In the genomic region with DNA sequence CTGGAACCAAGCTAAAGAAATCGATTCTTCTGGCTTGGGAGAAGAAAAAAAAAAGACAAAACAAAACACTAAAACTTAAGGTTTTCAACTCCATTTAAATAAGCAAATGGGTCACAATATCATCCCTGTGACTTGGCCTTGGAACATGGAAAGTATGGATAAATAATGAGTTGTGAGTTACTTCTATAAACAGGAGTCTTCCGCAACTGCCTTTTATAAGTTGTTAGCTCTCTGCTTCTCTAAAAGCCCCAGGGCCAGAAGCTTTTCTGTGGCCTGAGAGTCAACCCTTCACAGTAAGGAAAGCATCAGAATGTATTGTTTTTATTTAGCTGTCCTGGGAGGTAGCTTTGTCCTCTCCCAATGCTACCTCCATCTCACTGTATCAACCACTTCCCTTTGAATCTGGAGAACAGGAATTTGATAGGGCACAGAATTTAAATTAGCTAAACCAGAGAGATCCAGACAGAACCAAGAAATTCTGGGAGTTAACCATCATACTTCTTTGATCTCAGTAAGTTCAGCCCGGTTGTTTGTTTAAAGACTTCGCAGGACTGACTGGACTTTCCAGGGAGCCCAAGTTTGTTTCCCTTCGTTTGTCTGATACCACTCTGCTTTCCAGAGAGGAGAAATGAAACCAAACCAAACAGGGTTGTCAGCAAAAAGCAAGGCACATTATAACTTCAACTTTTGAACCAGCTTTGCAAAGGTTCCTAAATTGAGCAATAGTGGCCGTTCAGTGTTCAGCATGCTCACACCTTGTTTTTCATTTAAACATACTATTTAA, we compare ENCODE assay signal across 20 mouse cellular contexts.
DNase-seq lines count a peak whose midpoint lies in the region; ATAC-seq lines count a peak whose summit lies in the region.
"Had no signal": no experiment of that assay in that cellular context is flagged by ENCODE, and none has a peak within 500 bp of the region (broad histone marks: within the 10 kb centered on the region; RNA-seq: fewer than 3 reads in every experiment).

No protein-coding gene starts in this region.

- H3K9ac ChIP-seq in lung, embryonic 16.5 days (ENCODE audit: low read length): no peak overlapping the region
- no peak overlapping the region for H3K9ac ChIP-seq in embryonic facial prominence, embryonic 14.5 days (ENCODE audit: low read depth, low read length)
- H3K9ac ChIP-seq: forebrain, embryonic 13.5 days; heart, embryonic 13.5 days; hindbrain, embryonic 12.5 days; liver, embryonic 12.5 days; midbrain, embryonic 12.5 days; neural tube, embryonic 15.5 days had no signal

- no peaks in the 10 kb centered on the region for H3K36me3 ChIP-seq in lung, embryonic 16.5 days (ENCODE audit: control insufficient read depth, insufficient read depth, low read length)
- no peaks in the 10 kb centered on the region for H3K36me3 ChIP-seq in embryonic facial prominence, embryonic 14.5 days (ENCODE audit: control insufficient read depth, insufficient read depth, low read length)
- H3K36me3 ChIP-seq: heart, embryonic 13.5 days; hindbrain, embryonic 12.5 days; liver, embryonic 12.5 days; midbrain, embryonic 12.5 days; neural tube, embryonic 15.5 days had no signal

- peak; percentile 62 for ATAC-seq in lung, embryonic 16.5 days (ENCODE audit: low read depth)
- ATAC-seq in embryonic facial prominence, embryonic 14.5 days (ENCODE audit: low read depth): no peak
- ATAC-seq: forebrain, embryonic 13.5 days; liver, embryonic 12.5 days had no signal

- WGBS in lung, embryonic 16.5 days: 23% methylated on average over 6 of the region's 6 CpGs
- 48% methylated on average over 6 of the region's 6 CpGs for whole genome bisulfite sequencing in embryonic facial prominence, embryonic 14.5 days

- peak overlapping the region; percentile 76 for H3K27ac ChIP-seq in lung, embryonic 16.5 days (ENCODE audit: low read length)
- H3K27ac ChIP-seq in embryonic facial prominence, embryonic 14.5 days (replicated peaks; ENCODE audit: low read depth, low read length): 0 out of 2 replicates have a peak overlapping the region, but pooled peaks have one; percentile 4
- H3K27ac ChIP-seq: forebrain, embryonic 13.5 days; heart, embryonic 13.5 days; hindbrain, embryonic 12.5 days; liver, embryonic 12.5 days; midbrain, embryonic 12.5 days; neural tube, embryonic 15.5 days had no signal

- peak; percentile 16 for DNase-seq in heart, adult 8-10 months (ENCODE audit: low spot score)
- no peak for DNase-seq in heart, postnatal 4 days
- no peak for DNase-seq in lung, postnatal 36 days
- peak; percentile 20 for DNase-seq in embryonic facial prominence, embryonic 14.5 days (ENCODE audit: low spot score)
- no peak for DNase-seq in urinary bladder, postnatal 4 days (ENCODE audit: low spot score in 2 of 2)
- no peak for DNase-seq in right cerebral cortex, postnatal 36 days (ENCODE audit: low spot score in 2 of 2)
- DNase-seq: adrenal gland, postnatal 10 days; cerebellum, adult 9-10 months; heart, postnatal 14 days; kidney, adult 18-20 months; kidney, postnatal 10 days; lung, adult 18-20 months; thymus, postnatal 14 days had no signal

- H3K27me3 ChIP-seq in lung, embryonic 16.5 days (ENCODE audit: control insufficient read depth, insufficient read depth, low read depth, low read length): no peaks in the 10 kb centered on the region
- H3K27me3 ChIP-seq in embryonic facial prominence, embryonic 14.5 days (replicated peaks; ENCODE audit: control insufficient read depth, insufficient read depth, low read length): no peaks in the 10 kb centered on the region
- H3K27me3 ChIP-seq: forebrain, embryonic 13.5 days; heart, embryonic 13.5 days; hindbrain, embryonic 12.5 days; liver, embryonic 12.5 days; midbrain, embryonic 12.5 days; neural tube, embryonic 15.5 days had no signal

- H3K4me3 ChIP-seq in lung, embryonic 16.5 days (ENCODE audit: low read length): no peak overlapping the region
- no peak overlapping the region for H3K4me3 ChIP-seq in embryonic facial prominence, embryonic 14.5 days (ENCODE audit: low read depth, low read length)
- H3K4me3 ChIP-seq: forebrain, embryonic 13.5 days; heart, embryonic 13.5 days; hindbrain, embryonic 12.5 days; liver, embryonic 12.5 days; midbrain, embryonic 12.5 days; neural tube, embryonic 15.5 days had no signal

- 0 out of 2 replicates have a peak overlapping the region, but pooled peaks have one; percentile 11 for H3K4me2 ChIP-seq in lung, embryonic 16.5 days (ENCODE audit: low read depth, low read length)
- no peak overlapping the region for H3K4me2 ChIP-seq in embryonic facial prominence, embryonic 14.5 days (ENCODE audit: low read depth, low read length)
- H3K4me2 ChIP-seq: forebrain, embryonic 13.5 days; heart, embryonic 13.5 days; hindbrain, embryonic 12.5 days; liver, embryonic 12.5 days; midbrain, embryonic 12.5 days; neural tube, embryonic 15.5 days had no signal

- H3K4me1 ChIP-seq in lung, embryonic 16.5 days (replicated peaks; ENCODE audit: control insufficient read depth, insufficient read depth, low read length): peaks cover 2% of the 10 kb centered on the region; the same call in 1 of the 2 replicates
- H3K4me1 ChIP-seq in embryonic facial prominence, embryonic 14.5 days (ENCODE audit: control insufficient read depth, insufficient read depth, low read length): peaks cover 9% of the 10 kb centered on the region
- H3K4me1 ChIP-seq: forebrain, embryonic 13.5 days; midbrain, embryonic 12.5 days; neural tube, embryonic 15.5 days had no signal

- H3K9me3 ChIP-seq in lung, embryonic 16.5 days (ENCODE audit: control insufficient read depth, low read length): no peaks in the 10 kb centered on the region; the same call in 1 of the 2 replicates
- H3K9me3 ChIP-seq in embryonic facial prominence, embryonic 14.5 days (ENCODE audit: control insufficient read depth, low read length): no peaks in the 10 kb centered on the region
- H3K9me3 ChIP-seq: forebrain, embryonic 13.5 days; heart, embryonic 13.5 days; hindbrain, embryonic 12.5 days; liver, embryonic 12.5 days; midbrain, embryonic 12.5 days; neural tube, embryonic 15.5 days had no signal

Comparison
In these comparisons a context has a peak if more than half of its experiments do, and no peak if none do; other contexts are left out.
1. DNase-seq: peak in heart, adult 8-10 months (single experiment) and embryonic facial prominence, embryonic 14.5 days (single experiment); none in heart, postnatal 4 days (single experiment), lung, postnatal 36 days (single experiment), urinary bladder, postnatal 4 days (0 of 2) and right cerebral cortex, postnatal 36 days (0 of 2).